Mouse (Mus musculus) CH12.LX (cell line): ENCODE results near the gene Macrod2. TPM values are rescaled to one million over a fixed set of nuclear protein-coding genes. Genes with fewer than 3 reads are reported as not detected.

Experiments
- DNase-seq: peaks from one replicate; pipeline ENCODE4 v3.0.0-alpha.2; 2013; ENCODE audit errors: extremely low read depth
- H3K27ac ChIP-seq: 2 replicates; pipeline ENCODE4 v1.5.1; 2012; ENCODE audit warnings: low read depth, mild to moderate bottlenecking, control low read depth, moderate library complexity; ENCODE audit not compliant: insufficient read depth
- H3K27me3 ChIP-seq: replicated peaks from 2 replicates; pipeline ENCODE3; 2012; ENCODE audit warnings: inconsistent platforms
- H3K36me3 ChIP-seq, 2 experiments: replicated peaks in 1 of 2; 2 replicates each; pipeline versions ENCODE3 to v1.6.1; 2012; ENCODE audit warnings: inconsistent platforms in 1 of 2, low read length in 1 of 2, mild to moderate bottlenecking in 1 of 2, mixed read lengths in 1 of 2, moderate library complexity in 1 of 2; ENCODE audit not compliant: control insufficient read depth in 1 of 2, insufficient read depth in 1 of 2
- H3K4me1 ChIP-seq, 2 experiments: 2 replicates each; pipeline ENCODE4 v1.6.1; 2012; ENCODE audit warnings: inconsistent platforms in 1 of 2, moderate library complexity in 1 of 2; ENCODE audit not compliant: insufficient read depth in 2 of 2, control insufficient read depth in 1 of 2
- H3K4me2 ChIP-seq: 2 replicates; pipeline ENCODE4 v1.6.1; 2012; ENCODE audit warnings: low read depth, mild to moderate bottlenecking, control low read depth; ENCODE audit not compliant: poor library complexity, insufficient read depth, severe bottlenecking
- H3K4me3 ChIP-seq, 3 experiments: fragments of 150-350 bp in 1 of 3; sonication (generic) in 1 of 3; replicated peaks in 1 of 3; 2 replicates each; pipeline versions ENCODE3 to v1.5.1; 2011 to 2012; ENCODE audit warnings: low read depth in 2 of 3, low read length in 2 of 3, mild to moderate bottlenecking in 2 of 3, moderate library complexity in 2 of 3, control low read depth in 1 of 3, improper control_type of control experiment in 1 of 3, inconsistent platforms in 1 of 3, mixed read lengths in 1 of 3; ENCODE audit not compliant: poor library complexity in 1 of 3
- H3K79me2 ChIP-seq: replicated peaks from 2 replicates; pipeline ENCODE4 v1.6.1; 2012; ENCODE audit warnings: mild to moderate bottlenecking, moderate library complexity; ENCODE audit not compliant: control insufficient read depth, poor library complexity, insufficient read depth, severe bottlenecking; ENCODE audit errors: extremely low read depth
- H3K9ac ChIP-seq: 2 replicates; pipeline ENCODE4 v1.6.1; 2012; ENCODE audit warnings: low read depth, mild to moderate bottlenecking, control low read depth, moderate library complexity; ENCODE audit not compliant: insufficient read depth
- H3K9me3 ChIP-seq: replicated peaks from 2 replicates; pipeline ENCODE3; 2012; ENCODE audit warnings: low read length, inconsistent platforms, mixed read lengths
- BHLHE40 ChIP-seq: IDR thresholded peaks from 2 replicates; pipeline ENCODE4 v1.6.1; 2011; ENCODE audit warnings: mild to moderate bottlenecking, low read depth, low read length, improper control_type of control experiment
- E2F4 ChIP-seq: IDR thresholded peaks from 2 replicates; pipeline ENCODE4 v1.6.1; 2011; ENCODE audit warnings: low read depth, low read length, improper control_type of control experiment; ENCODE audit not compliant: insufficient replicate concordance
- ETS1 ChIP-seq: conservative IDR thresholded peaks from 2 replicates; pipeline ENCODE4 v1.6.1; 2012; ENCODE audit warnings: low read depth, mild to moderate bottlenecking, inconsistent platforms, low read length, improper control_type of control experiment, moderate library complexity
- GABPA ChIP-seq: IDR thresholded peaks from 2 replicates; pipeline ENCODE4 v1.6.1; 2012; ENCODE audit warnings: low read depth, low read length, improper control_type of control experiment, inconsistent platforms; ENCODE audit not compliant: insufficient replicate concordance
- KAT2A ChIP-seq: IDR thresholded peaks from 2 replicates; pipeline ENCODE4 v1.6.1; 2012; ENCODE audit warnings: low read length, improper control_type of control experiment, inconsistent platforms; ENCODE audit not compliant: insufficient replicate concordance
- MAFK ChIP-seq: IDR thresholded peaks from 2 replicates; pipeline ENCODE4 v1.6.1; 2011; ENCODE audit warnings: low read length, improper control_type of control experiment; ENCODE audit not compliant: insufficient replicate concordance
- MAZ ChIP-seq: IDR thresholded peaks from 2 replicates; pipeline ENCODE4 v1.6.1; 2012; ENCODE audit warnings: low read depth, mild to moderate bottlenecking, inconsistent platforms, low read length, improper control_type of control experiment, moderate library complexity
- MEF2A ChIP-seq: IDR thresholded peaks from 2 replicates; pipeline ENCODE4 v1.6.1; 2014; ENCODE audit warnings: low read depth, mild to moderate bottlenecking, inconsistent platforms, low read length, improper control_type of control experiment, borderline replicate concordance
- MYC ChIP-seq: IDR thresholded peaks from 2 replicates; pipeline ENCODE4 v1.6.1; 2011; ENCODE audit warnings: low read depth, mild to moderate bottlenecking, improper control_type of control experiment, low read length
- NRF1 ChIP-seq: IDR thresholded peaks from 2 replicates; pipeline ENCODE4 v1.6.1; 2014; ENCODE audit warnings: low read depth, mild to moderate bottlenecking, inconsistent platforms, low read length, improper control_type of control experiment, moderate library complexity
- PAX5 ChIP-seq: IDR thresholded peaks from 2 replicates; pipeline ENCODE4 v1.6.1; 2012; ENCODE audit warnings: low read length, inconsistent platforms, mixed read lengths
- RAD21 ChIP-seq: IDR thresholded peaks from 2 replicates; pipeline ENCODE4 v1.6.1; 2011; ENCODE audit warnings: low read depth, mild to moderate bottlenecking, low read length, improper control_type of control experiment, moderate library complexity
- RCOR1 ChIP-seq: conservative IDR thresholded peaks from 2 replicates; pipeline ENCODE4 v1.6.1; 2012; ENCODE audit warnings: low read depth, mild to moderate bottlenecking, inconsistent platforms, low read length, improper control_type of control experiment
- SIN3A ChIP-seq: IDR thresholded peaks from 2 replicates; pipeline ENCODE4 v1.6.1; 2012; ENCODE audit warnings: low read length, improper control_type of control experiment, inconsistent platforms
- TBP ChIP-seq: conservative IDR thresholded peaks from 2 replicates; pipeline ENCODE4 v1.6.1; 2011; ENCODE audit warnings: low read depth, low read length, improper control_type of control experiment
- TCF12 ChIP-seq: IDR thresholded peaks from 2 replicates; pipeline ENCODE4 v1.6.1; 2014; ENCODE audit warnings: low read depth, mild to moderate bottlenecking, inconsistent platforms, low read length, improper control_type of control experiment
- USF1 ChIP-seq: IDR thresholded peaks from 2 replicates; pipeline ENCODE4 v1.6.1; 2014; ENCODE audit warnings: low read depth, mild to moderate bottlenecking, inconsistent platforms, low read length, improper control_type of control experiment
- ZC3H11A ChIP-seq: IDR thresholded peaks from 2 replicates; pipeline ENCODE4 v1.6.1; 2012; ENCODE audit warnings: low read depth, mild to moderate bottlenecking, inconsistent platforms, low read length, improper control_type of control experiment
- ZKSCAN1 ChIP-seq: IDR thresholded peaks from 2 replicates; pipeline ENCODE4 v1.6.1; 2012; ENCODE audit warnings: low read depth, inconsistent platforms, low read length, improper control_type of control experiment, borderline replicate concordance
- ZMIZ1 ChIP-seq: IDR thresholded peaks from 2 replicates; pipeline ENCODE4 v1.6.1; 2012; ENCODE audit warnings: low read depth, mild to moderate bottlenecking, inconsistent platforms, low read length, improper control_type of control experiment
- ZNF384 ChIP-seq: IDR thresholded peaks from 2 replicates; pipeline ENCODE4 v1.6.1; 2012; ENCODE audit warnings: low read depth, low read length, improper control_type of control experiment, inconsistent platforms
- dilution Hi-C: fragments of 300-500 bp; cut with MboI; formaldehyde crosslinking; loops from 2 replicates; pipeline ENCODE4 v1.14.3; 2020; ENCODE audit warnings: low sequenced_read_pairs; ENCODE audit not compliant: extremely low pct_unique_long_range_greater_than_20kb, extremely low pct_ligation_motif_present
- in situ Hi-C: fragments of 300-500 bp; cut with MboI; formaldehyde crosslinking; loops from 3 replicates; pipeline ENCODE4 v1.14.3; 2019; ENCODE audit warnings: low sequenced_read_pairs, low pct_ligation_motif_present, low pct_unique_long_range_greater_than_20kb, mixed read lengths
- polyA plus RNA-seq: library from polyadenylated mRNA; unstranded; fragments of >175 nt; gene quantifications from 2 replicates; pipeline ENCODE4 v1.2.1, GENCODE M21; 2012; ENCODE audit warnings: low read depth; ENCODE audit not compliant: insufficient read length
- total RNA-seq, 2 experiments: library from RNA; depleted of rRNA; stranded (reverse); fragments of 300-350 nt in 1 of 2; fragments of >200 nt in 1 of 2; gene quantifications; 2 replicates each; pipeline ENCODE4 v1.2.3; 2012 to 2014

The Macrod2 gene
- total and polyA plus RNA-seq, 3 experiments, result not detected

DNA sequence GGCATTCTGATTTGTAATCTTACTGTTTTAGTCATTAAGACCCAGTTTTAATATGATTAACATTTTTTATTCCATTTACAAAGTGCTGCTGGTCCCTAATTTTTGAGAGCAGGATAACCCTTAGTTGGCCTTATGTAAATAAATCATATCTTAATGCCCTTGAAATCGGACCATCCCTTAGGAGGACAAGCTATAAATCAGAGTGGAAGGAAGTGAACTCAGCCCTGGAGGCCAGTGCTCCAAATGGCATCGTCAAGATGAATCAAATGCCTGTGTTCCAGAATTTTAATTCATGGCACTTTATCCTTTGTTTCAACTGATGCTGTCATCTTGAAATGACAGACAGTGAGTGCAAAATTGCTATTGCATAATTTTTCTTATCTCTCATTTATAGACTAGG is 1046.8 kb downstream of the Macrod2 start:
- Histone ChIP-seq H3K4me1 (no peaks in the 10 kb centered on the region), H3K36me3 (no peaks in the 10 kb centered on the region), H3K9ac (no peak overlapping the region), H3K4me3 (no peak overlapping the region), H3K79me2 (no peaks in the 10 kb centered on the region), H3K4me2 (no peak overlapping the region), H3K27ac (no peak overlapping the region), H3K9me3 (peaks cover 32% of the 10 kb centered on the region), H3K27me3 (no peaks in the 10 kb centered on the region)
- no peak for DNase-seq
- in situ Hi-C loops (no loop called here), dilution Hi-C loops (no loop called here)
- no peak for TF ChIP-seq PAX5
- no peak for TF ChIP-seq ZC3H11A
- no peak for TF ChIP-seq ETS1
- no peak for TF ChIP-seq USF1
- TF ChIP-seq TCF12, result no peak
- no peak for TF ChIP-seq ZKSCAN1

GRCm38 (mm10) chr2:141449078-141449680 is 1054.1 kb downstream of the Macrod2 start:
- DNase-seq, result no peak
- H3K27me3 ChIP-seq, result no peaks in the 10 kb centered on the region
- no peak overlapping the region for H3K27ac ChIP-seq
- peaks cover 37% of the 10 kb centered on the region for H3K9me3 ChIP-seq
- no peaks in the 10 kb centered on the region for H3K4me1 ChIP-seq
- no peaks in the 10 kb centered on the region for H3K79me2 ChIP-seq
- no peak overlapping the region for H3K9ac ChIP-seq
- no peaks in the 10 kb centered on the region for H3K36me3 ChIP-seq
- no peak overlapping the region for H3K4me2 ChIP-seq
- no peak overlapping the region for H3K4me3 ChIP-seq
- dilution Hi-C loops (no loop called here), in situ Hi-C loops (no loop called here)
- TF ChIP-seq BHLHE40, result no peak
- TF ChIP-seq RCOR1, result no peak
- TF ChIP-seq MYC, result no peak
- TF ChIP-seq RAD21, result no peak
- no peak for TF ChIP-seq ZC3H11A
- no peak for TF ChIP-seq USF1
- no peak for TF ChIP-seq MAFK

GRCm38 (mm10) chr2:141463946-141464345 is 1068.8 kb downstream of the Macrod2 start:
- no peak overlapping the region for H3K9ac ChIP-seq
- no peak for TF ChIP-seq PAX5
- no peak for TF ChIP-seq ZNF384
- TF ChIP-seq MAFK, result no peak
- TF ChIP-seq KAT2A, result no peak
- TF ChIP-seq E2F4, result no peak
- no peak for TF ChIP-seq GABPA
- no peak for TF ChIP-seq ZMIZ1
- TF ChIP-seq SIN3A, result no peak
- TF ChIP-seq BHLHE40, result no peak
- TF ChIP-seq NRF1, result no peak
- no peak for TF ChIP-seq TBP
- no peak for TF ChIP-seq MAZ
- TF ChIP-seq MYC, result no peak
- TF ChIP-seq MEF2A, result no peak
- H3K27ac ChIP-seq, result no peak overlapping the region
- H3K4me1 ChIP-seq, result no peaks in the 10 kb centered on the region
- in situ Hi-C loops, result no loop called here
- DNase-seq, result no peak
- no peak overlapping the region for H3K4me3 ChIP-seq
- H3K36me3 ChIP-seq, result no peaks in the 10 kb centered on the region
- no peaks in the 10 kb centered on the region for H3K79me2 ChIP-seq
- H3K4me2 ChIP-seq, result no peak overlapping the region
- H3K9me3 ChIP-seq, result peaks cover 27% of the 10 kb centered on the region
- no peaks in the 10 kb centered on the region for H3K27me3 ChIP-seq
- dilution Hi-C loops, result no loop called here
